12 mouse cellular contexts compared by ENCODE assay signal in genomic region chr13:53948056-53948455, GRCm38 (mm10).
DNase-seq lines count a peak whose midpoint lies in the region; ATAC-seq and TF ChIP-seq lines count a peak whose summit lies in the region.
"Had no signal": no experiment of that assay in that cellular context is flagged by ENCODE, and none has a peak within 500 bp of the region (broad histone marks: within the 10 kb centered on the region; RNA-seq: fewer than 3 reads in every experiment).

No protein-coding gene starts in this region.

- H3K9ac ChIP-seq in limb, embryonic 14.5 days (ENCODE audit: low read depth, low read length, severe bottlenecking): no peak overlapping the region
- H3K9ac ChIP-seq: embryonic facial prominence, embryonic 12.5 days; lung, embryonic 15.5 days; neural tube, embryonic 12.5 days had no signal

- no peaks in the 10 kb centered on the region for H3K9me3 ChIP-seq in limb, embryonic 14.5 days (ENCODE audit: control insufficient read depth, low read length)
- H3K9me3 ChIP-seq: embryonic facial prominence, embryonic 12.5 days; lung, embryonic 15.5 days had no signal

- 2% methylated on average over 4 of the region's 4 CpGs for WGBS in limb, embryonic 14.5 days

- H3K4me2 ChIP-seq in limb, embryonic 14.5 days (replicated peaks; ENCODE audit: low read depth, low read length, severe bottlenecking): no peak overlapping the region
- H3K4me2 ChIP-seq: embryonic facial prominence, embryonic 12.5 days; lung, embryonic 15.5 days; neural tube, embryonic 12.5 days had no signal

- intact Hi-C loops in left cerebral cortex, postnatal 4 days (cut with DNase I): no loop called here

- H3K36me3 ChIP-seq in limb, embryonic 14.5 days (ENCODE audit: control insufficient read depth, insufficient read depth, low read length): no peaks in the 10 kb centered on the region
- H3K36me3 ChIP-seq: embryonic facial prominence, embryonic 12.5 days; lung, embryonic 15.5 days; neural tube, embryonic 12.5 days had no signal

- no peak overlapping the region for H3K4me3 ChIP-seq in limb, embryonic 14.5 days (replicated peaks; ENCODE audit: low read length)
- H3K4me3 ChIP-seq: embryonic facial prominence, embryonic 12.5 days; lung, embryonic 15.5 days; neural tube, embryonic 12.5 days had no signal

- H3K27me3 ChIP-seq in limb, embryonic 14.5 days (ENCODE audit: control insufficient read depth, insufficient read depth, low read length): no peaks in the 10 kb centered on the region
- H3K27me3 ChIP-seq: embryonic facial prominence, embryonic 12.5 days; lung, embryonic 15.5 days; neural tube, embryonic 12.5 days had no signal

- no peak overlapping the region for H3K27ac ChIP-seq in limb, embryonic 14.5 days (replicated peaks; ENCODE audit: low read depth, low read length)
- H3K27ac ChIP-seq: embryonic facial prominence, embryonic 12.5 days; lung, embryonic 15.5 days; neural tube, embryonic 12.5 days had no signal

- peak; percentile 23 to 55 for DNase-seq in adrenal gland, postnatal 36 days
- no peak for DNase-seq in adrenal gland, adult 2 months
- DNase-seq in kidney, postnatal 4 days: peak; percentile 71 to 74
- no peak for DNase-seq in kidney, adult 9 months
- DNase-seq in WW6 (ENCODE audit: low read depth, low spot score): peak; percentile 20
- peak; percentile 84 for DNase-seq in limb, embryonic 14.5 days (ENCODE audit: low spot score)
- DNase-seq in left cerebral cortex, postnatal 4 days: no peak
- DNase-seq in urinary bladder, postnatal 25 days (ENCODE audit: low spot score): no peak
- DNase-seq: gastrocnemius, postnatal 14 days had no signal

- no peak for TF ChIP-seq POLR2A in limb, embryonic 14.5 days (IDR thresholded peaks at IDR 0.05; ENCODE audit: borderline replicate concordance, extremely low read depth, insufficient read depth, insufficient read length)

- no peak for ATAC-seq in limb, embryonic 14.5 days (ENCODE audit: low FRiP score, low read depth)

- no peaks in the 10 kb centered on the region for H3K4me1 ChIP-seq in limb, embryonic 14.5 days (ENCODE audit: control insufficient read depth, insufficient read depth, low read length)
- H3K4me1 ChIP-seq: embryonic facial prominence, embryonic 12.5 days; lung, embryonic 15.5 days; neural tube, embryonic 12.5 days had no signal

Comparison
In these comparisons a context has a peak if more than half of its experiments do, and no peak if none do; other contexts are left out.
1. DNase-seq: peak in adrenal gland, postnatal 36 days (2 of 2), kidney, postnatal 4 days (2 of 2), WW6 (single experiment) and limb, embryonic 14.5 days (single experiment); none in adrenal gland, adult 2 months (single experiment), kidney, adult 9 months (single experiment), left cerebral cortex, postnatal 4 days (single experiment) and urinary bladder, postnatal 25 days (single experiment).